Mouse (Mus musculus) CH12.LX (cell line): ENCODE measurements around the gene Eif1.

Source experiments
- CTCF ChIP-seq, 2 experiments: IDR thresholded peaks in 1 of 2; conservative IDR thresholded peaks in 1 of 2; 2 replicates each; pipeline ENCODE4 v1.5.1; 2011 to 2012; ENCODE audit warnings: low read depth in 2 of 2, low read length in 2 of 2, improper control_type of control experiment in 1 of 2, inconsistent platforms in 1 of 2, mild to moderate bottlenecking in 1 of 2, moderate library complexity in 1 of 2
- MAX ChIP-seq: IDR thresholded peaks from 2 replicates; pipeline ENCODE4 v1.6.1; 2011; ENCODE audit warnings: low read length, improper control_type of control experiment
- POLR2A ChIP-seq: IDR thresholded peaks from 2 replicates; pipeline ENCODE4 v1.6.1; 2011; ENCODE audit warnings: low read depth, mild to moderate bottlenecking, improper control_type of control experiment, low read length
- UBTF ChIP-seq: IDR thresholded peaks from 2 replicates; pipeline ENCODE4 v1.6.1; 2012; ENCODE audit warnings: low read depth, mild to moderate bottlenecking, inconsistent platforms, low read length, improper control_type of control experiment, moderate library complexity
- ZMIZ1 ChIP-seq: IDR thresholded peaks from 2 replicates; pipeline ENCODE4 v1.6.1; 2012; ENCODE audit warnings: low read depth, mild to moderate bottlenecking, inconsistent platforms, low read length, improper control_type of control experiment

DNA sequence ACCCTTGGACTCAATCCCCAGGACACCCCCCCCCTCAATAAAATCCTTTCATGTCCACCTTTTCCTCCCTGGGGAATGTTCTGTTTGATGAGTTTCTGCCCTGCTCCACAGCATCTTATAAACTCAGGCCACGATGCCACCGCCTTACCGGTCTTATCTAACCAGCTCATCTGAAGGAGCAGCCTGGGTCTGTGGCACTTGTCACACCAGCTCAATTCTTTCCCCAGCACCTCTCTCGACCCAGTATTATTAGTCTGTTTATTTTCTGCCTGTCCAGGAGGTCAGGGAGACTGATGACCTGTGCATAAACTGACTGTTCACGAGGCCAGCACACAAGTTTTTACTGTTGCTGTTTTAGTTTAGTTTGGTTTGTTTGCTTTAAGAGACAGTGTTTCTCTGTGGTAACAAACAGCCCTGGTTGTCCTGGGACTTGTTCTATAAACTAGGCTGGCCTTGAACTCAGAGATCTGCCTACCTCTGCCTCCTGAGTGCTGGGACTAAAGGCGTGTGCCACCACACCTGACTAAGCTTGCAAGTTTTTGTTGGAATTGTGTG lies 1.8 kb upstream of the Eif1 start:
- no peak for TF ChIP-seq ZMIZ1
- TF ChIP-seq UBTF: no peak
- TF ChIP-seq MAX: no peak
- no peak for TF ChIP-seq CTCF (conservative IDR thresholded peaks at IDR 0.05 in 1 of 2, IDR thresholded peaks at IDR 0.05 in 1 of 2; ENCODE audit: low read depth in 2 of 2, low read length in 2 of 2)
- TF ChIP-seq POLR2A: no peak
